Mouse (Mus musculus) kidney, adult 18-20 months (tissue): ENCODE measurements around the gene Pold3.

Experiments
- DNase-seq: peaks from one replicate; pipeline ENCODE4 v3.0.0; 2021

Gene Pold3

GRCm38 (mm10) chr7:100121376-100121789, at the start of gene Pold3:
TSS of gene Pold3 (minus strand) at chr7:100121565.
- peak; percentile 100 for DNase-seq

GRCm38 (mm10) chr7:100170756-100171155, 49.4 kb upstream of the Pold3 start:
- no peak for DNase-seq

GRCm38 (mm10) chr7:100168654-100169053, 47.3 kb upstream of the Pold3 start:
- DNase-seq: no peak

GRCm38 (mm10) chr7:100163506-100163905, 42.1 kb upstream of the Pold3 start:
- DNase-seq: no peak

GRCm38 (mm10) chr7:100160006-100160405, 38.6 kb upstream of the Pold3 start:
- DNase-seq: no peak

- DNase-seq: peak; percentile 95
These were observed 37.9 kb upstream of the Pold3 start, which contains the start of gene Lipt2 for GRCm38 (mm10) chr7:100159105-100159841. TSS of gene Lipt2 (plus strand) at chr7:100159277.

GRCm38 (mm10) chr7:100157669-100158068, 36.3 kb upstream of the Pold3 start:
- DNase-seq: no peak

- DNase-seq: no peak
These were observed 29.3 kb upstream of the Pold3 start for GRCm38 (mm10) chr7:100150626-100151025.

GRCm38 (mm10) chr7:100150086-100150485, 28.7 kb upstream of the Pold3 start:
- DNase-seq: no peak

- DNase-seq: peak; percentile 11
These were observed 27.2 kb upstream of the Pold3 start for GRCm38 (mm10) chr7:100148586-100148985.

- DNase-seq: no peak
These were observed 19.2 kb upstream of the Pold3 start for GRCm38 (mm10) chr7:100140591-100140990.

GRCm38 (mm10) chr7:100138075-100138474, 16.7 kb upstream of the Pold3 start:
- DNase-seq: no peak

GRCm38 (mm10) chr7:100137038-100137437, 15.7 kb upstream of the Pold3 start:
- peak; percentile 27 for DNase-seq

GRCm38 (mm10) chr7:100132379-100132778, 11.0 kb upstream of the Pold3 start:
- DNase-seq: no peak

- DNase-seq: no peak
These were observed 9.2 kb upstream of the Pold3 start for GRCm38 (mm10) chr7:100130592-100130991.

- DNase-seq: no peak
These were observed 7.1 kb upstream of the Pold3 start for GRCm38 (mm10) chr7:100128262-100129041.

GRCm38 (mm10) chr7:100126514-100126913, 5.1 kb upstream of the Pold3 start:
- DNase-seq: no peak

GRCm38 (mm10) chr7:100125166-100125565, 3.8 kb upstream of the Pold3 start:
- no peak for DNase-seq

- peak; percentile 49 for DNase-seq
These were observed 2.8 kb upstream of the Pold3 start for GRCm38 (mm10) chr7:100124211-100124610.

- peak; percentile 40 for DNase-seq
These were observed 2.1 kb upstream of the Pold3 start for GRCm38 (mm10) chr7:100123486-100123885.

- DNase-seq: no peak
These were observed 539 bp downstream of the Pold3 start for GRCm38 (mm10) chr7:100120791-100121261.

- DNase-seq: no peak
These were observed 7.1 kb downstream of the Pold3 start for GRCm38 (mm10) chr7:100114279-100114678.

- DNase-seq: no peak
These were observed 7.5 kb downstream of the Pold3 start for GRCm38 (mm10) chr7:100113821-100114220.

GRCm38 (mm10) chr7:100111506-100111905, 9.9 kb downstream of the Pold3 start:
- no peak for DNase-seq
